Mouse (Mus musculus) Muller cell, postnatal 12 days (primary cell): ENCODE measurements around the gene Myl6.

Experiments
- DNase-seq: peaks from one replicate; pipeline ENCODE4 v3.0.0-alpha.2; 2015; ENCODE audit errors: inconsistent ontology term

Myl6 gene

GRCm38 (mm10) chr10:128489785-128490184 is 4.2 kb downstream of the Myl6 start:
- no peak for DNase-seq

GRCm38 (mm10) chr10:128489380-128489779 is 4.6 kb downstream of the Myl6 start:
- peak; percentile 36 for DNase-seq

DNA sequence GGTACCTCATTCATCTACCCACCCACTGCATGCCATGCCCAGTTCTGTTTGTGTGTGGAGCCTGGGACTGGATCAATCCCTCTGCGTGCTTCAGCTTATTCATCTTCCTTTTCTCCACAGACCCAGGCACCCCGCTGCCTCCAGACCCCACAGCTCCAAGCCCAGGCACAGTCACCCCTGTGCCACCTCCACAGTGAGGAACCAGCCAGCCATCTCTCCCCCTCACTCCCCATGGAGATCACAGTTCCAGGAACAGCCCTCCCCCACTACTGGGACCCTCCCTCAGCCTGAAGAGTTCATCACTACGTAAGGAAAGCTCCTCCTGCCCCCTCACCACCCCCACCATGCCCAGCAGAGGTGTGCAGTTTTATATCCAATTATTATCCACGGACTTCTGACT is 5.2 kb downstream of the Myl6 start:
- DNase-seq = no peak

GRCm38 (mm10) chr10:128487861-128488712 is 5.9 kb downstream of the Myl6 start:
- no peak for DNase-seq

DNA sequence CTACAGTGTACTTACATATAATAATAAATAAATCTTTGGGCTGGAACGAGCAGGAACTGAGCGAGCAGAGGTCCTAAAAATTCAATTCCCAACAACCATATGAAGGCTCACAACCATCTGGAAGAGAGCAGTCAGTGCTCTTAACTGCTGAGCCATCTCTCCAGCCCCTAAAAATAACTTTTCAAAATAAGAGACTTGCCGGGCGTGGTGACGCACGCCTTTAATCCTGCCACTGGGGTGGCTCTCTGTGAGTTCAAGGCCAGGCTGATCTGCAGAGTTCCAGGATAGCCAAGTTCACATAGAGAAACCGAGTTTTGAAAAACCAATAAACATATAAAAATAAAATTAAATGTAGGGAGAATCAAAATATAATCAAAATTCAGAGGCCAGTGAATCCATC is 7.6 kb downstream of the Myl6 start:
- no peak for DNase-seq

DNA sequence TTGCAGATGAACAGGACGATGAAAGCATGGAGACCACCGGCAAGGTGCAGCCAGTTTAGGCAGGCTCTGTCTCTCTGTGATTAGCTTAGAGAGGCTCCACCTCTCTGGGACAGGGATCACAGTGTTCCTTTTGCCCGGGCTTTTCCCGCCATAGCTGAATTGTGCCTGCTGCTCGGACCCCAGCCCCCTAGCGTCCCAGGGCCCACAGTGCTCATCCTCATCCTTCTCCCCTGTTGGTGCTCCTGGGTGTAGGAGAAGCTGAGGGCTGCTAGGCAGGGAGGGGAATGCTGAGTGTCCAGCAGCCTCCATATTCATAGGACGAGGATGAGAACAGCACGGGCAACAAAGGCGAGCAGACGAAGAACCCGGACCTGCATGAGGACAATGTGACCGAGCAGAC is 19.6 kb downstream of the Myl6 start:
- DNase-seq = no peak

DNA sequence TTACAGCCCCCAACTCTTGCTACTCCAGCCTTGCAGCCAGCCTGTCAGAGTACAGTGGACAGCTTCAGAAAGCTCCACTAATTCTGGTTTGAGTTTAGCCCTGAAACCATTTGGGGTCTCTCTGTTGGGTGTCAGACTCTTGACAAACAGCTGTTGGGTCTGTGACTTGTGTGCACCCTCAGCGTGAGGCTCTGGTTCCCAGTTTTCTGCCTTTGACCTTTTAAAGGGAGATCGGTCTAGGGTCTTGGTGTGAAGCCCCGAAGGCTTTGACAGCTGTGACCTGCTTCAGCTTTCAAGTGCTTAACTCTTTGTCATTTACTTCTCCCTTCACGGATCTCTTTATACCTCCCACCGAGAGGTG is 33.7 kb downstream of the Myl6 start:
- DNase-seq = no peak

DNA sequence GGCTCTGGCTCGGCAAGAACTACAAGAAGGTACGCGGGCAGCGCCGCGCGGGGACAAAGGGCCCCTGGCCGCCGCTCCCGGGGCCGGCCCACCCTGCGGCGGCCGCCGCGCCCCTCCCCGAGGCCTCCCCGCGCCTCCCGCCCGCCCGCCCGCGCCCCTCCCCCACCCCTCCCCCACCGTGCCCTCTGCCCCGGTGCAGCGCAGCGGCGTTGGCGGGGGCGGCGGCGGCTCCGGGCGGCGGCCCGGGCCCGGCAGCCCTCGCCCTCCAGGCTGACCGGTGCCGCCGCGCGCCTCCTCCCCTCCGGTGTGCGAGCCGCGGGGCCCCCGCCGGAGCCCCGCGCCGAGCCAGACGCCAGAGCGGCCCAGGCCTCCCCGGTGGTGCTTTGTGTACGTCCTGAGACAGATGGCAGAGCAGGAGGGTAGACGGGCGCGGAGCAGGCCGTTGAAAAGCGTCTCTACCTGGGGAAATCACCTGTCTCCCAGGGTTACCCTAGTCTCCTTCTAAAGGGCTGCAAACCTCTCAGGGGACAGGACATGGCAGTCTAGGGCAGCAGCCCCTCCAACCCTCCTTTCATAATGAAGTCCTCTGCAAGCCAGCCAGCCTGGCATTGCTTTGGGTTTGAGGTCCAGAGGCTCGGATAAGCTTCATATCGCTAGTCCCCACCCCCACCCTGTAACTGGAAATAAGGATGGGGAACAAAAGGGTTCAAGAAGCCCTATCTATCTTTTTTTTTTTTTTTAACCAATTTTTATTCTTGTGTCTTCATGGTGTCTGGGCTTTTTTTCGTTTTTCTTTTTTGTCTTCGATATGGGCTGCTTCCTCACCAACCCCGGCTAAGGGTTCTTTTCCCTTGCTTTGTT is 34.3 kb downstream of the Myl6 start:
- DNase-seq = peak; percentile 45

DNA sequence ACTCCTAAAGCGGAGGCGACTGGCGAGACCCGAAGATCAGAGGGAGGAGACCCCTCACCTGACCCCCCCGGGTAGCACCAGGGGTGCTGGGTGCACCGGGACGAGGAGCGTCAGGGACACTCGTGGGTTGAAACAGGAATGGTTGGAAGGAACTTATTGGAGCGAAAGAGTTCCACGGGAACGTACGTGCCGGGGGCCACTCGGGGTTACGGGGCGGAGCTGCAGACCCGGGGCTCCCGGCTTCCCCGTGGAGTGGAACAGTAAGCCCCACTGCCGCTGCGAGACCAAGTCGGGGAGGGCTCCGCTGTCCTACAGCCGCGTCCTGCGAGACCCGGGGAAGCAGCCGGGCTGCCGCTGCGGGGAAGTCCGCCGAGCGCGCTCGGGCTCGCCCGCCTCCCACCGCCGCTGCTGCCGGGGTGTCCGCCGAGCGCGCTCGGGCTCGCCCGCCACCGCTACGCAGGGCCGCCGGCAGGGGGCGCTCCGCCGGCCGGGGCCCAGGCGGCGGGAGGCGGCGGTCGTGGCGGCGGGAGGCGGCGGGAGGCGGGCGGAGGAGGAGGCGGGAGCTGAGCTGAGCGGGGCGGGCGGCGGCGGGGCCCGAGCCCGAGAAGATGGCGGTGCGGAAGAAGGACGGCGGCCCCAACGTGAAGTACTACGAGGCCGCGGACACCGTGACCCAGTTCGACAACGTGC is 35.1 kb downstream of the Myl6 start, which contains the start of gene Smarcc2:
Gene Smarcc2 (plus strand): TSS at position 530 of the 690 bp plus-strand sequence.
- DNase-seq = peak; percentile 90

- peak; percentile 87 for DNase-seq
These were observed 35.6 kb downstream of the Myl6 start for GRCm38 (mm10) chr10:128458348-128458718.

GRCm38 (mm10) chr10:128457676-128458075 is 36.3 kb downstream of the Myl6 start:
- no peak for DNase-seq

GRCm38 (mm10) chr10:128455280-128455679 is 38.7 kb downstream of the Myl6 start:
- DNase-seq = peak; percentile 70

- DNase-seq = no peak
These were observed 39.5 kb downstream of the Myl6 start for GRCm38 (mm10) chr10:128454471-128454870.

DNA sequence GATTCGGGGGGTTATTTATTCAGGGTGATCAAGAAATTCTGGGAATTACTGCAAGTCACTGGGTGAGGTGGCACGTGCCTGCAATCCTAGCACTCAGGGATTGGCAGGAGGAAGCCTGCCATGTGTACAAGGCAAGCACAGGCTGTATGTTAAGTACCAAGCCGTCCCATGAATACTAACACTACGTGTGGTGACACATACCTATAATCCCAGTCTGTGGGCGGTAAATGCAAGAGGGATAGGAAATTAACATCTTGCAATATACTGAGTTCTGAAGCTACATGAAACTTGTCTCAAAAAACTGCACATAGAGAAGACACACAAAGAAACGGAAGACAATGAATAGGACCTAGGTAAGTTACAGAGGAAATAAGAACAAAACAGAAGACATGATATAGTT is 42.9 kb downstream of the Myl6 start:
- no peak for DNase-seq

DNA sequence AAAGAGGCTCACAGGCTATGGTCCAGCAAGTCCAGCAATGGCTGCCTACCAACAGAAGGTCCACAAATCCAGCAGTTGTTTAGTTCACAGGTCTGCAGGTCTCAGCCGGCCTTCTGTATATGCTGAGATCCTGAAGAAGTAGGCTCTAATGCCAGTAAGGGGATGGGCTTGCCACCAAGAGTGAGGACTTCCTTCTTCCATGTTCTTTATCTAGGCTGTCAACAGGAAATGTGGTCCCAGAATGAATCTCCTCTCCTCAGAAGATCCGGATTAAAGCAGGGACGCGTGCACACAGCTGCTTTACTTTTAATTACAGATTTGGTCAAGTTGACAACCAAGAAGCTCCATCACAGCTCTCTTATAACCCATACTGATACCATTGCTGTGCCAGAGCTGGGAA is 48.5 kb downstream of the Myl6 start:
- no peak for DNase-seq

DNA sequence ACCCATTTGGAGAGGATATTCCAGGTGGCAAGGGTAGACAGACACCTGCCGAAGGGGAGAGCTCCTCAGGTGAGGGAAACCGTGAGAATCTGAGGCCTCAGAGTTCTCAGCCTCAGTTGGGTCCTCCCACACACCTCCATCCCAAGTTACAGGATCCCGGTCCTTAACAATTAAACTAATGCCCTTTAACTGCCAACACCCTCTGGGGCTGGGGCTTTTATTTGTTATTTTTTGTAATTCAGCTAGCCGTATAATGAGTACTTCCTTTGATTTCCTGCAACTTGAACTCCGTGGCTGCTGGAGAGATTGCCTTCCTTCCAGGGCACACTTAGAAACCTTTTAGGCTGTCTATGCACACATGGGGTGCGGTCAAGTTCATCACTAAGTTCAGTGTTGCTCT is 49.6 kb downstream of the Myl6 start:
- DNase-seq = no peak

- DNase-seq = no peak
These were observed 51.2 kb downstream of the Myl6 start for GRCm38 (mm10) chr10:128442718-128443117.

DNA sequence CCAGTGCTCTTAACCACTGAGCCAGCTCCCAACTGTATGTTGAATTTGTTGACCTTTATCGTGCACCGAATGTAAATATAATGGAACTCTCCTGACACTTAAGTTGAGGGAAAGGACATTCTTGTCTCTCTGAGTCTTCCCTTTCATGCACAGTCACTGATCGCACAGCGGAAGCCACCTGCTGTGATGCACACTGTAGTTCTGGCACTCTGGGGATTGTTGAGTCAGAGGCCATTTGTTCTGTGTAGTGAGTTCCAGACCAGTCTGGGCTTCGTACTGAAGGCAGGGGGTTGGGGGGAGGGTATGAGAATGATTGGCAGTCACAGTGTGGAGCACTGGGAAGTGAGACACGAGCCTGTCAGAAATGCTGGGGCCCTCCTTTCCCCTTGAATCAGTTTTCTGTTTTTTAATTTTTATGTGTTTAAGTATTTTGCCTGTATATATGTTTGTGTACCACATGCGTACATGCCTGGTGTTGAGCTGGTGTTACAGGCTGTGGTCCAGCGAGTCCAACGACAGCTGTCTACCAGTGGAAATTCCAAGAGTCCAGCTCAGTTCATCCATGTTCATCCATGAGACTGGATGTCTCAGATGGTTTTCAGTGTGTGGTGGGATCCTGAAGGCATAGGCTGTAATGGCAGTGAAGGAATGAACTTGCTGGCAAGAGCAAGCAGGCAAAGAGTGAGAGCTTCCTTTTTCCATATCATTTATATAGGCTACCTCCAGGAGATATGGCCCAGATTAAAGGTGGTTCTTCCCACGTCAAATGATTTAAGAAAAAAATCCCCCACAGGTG is 52.4 kb downstream of the Myl6 start:
- DNase-seq = peak; percentile 55
